Mouse (Mus musculus): ENCODE results near the gene Pappa.

Gene Pappa

GRCm38 (mm10) chr4:65272295-65272694 lies 148.3 kb downstream of the Pappa start:
- DNase-seq (ENCODE audit: low spot score), result peak; percentile 26

- DNase-seq (ENCODE audit: low spot score), result no peak
These were observed 149.4 kb downstream of the Pappa start for GRCm38 (mm10) chr4:65273299-65273851.

- DNase-seq (ENCODE audit: low spot score), result no peak
These were observed 154.7 kb downstream of the Pappa start for GRCm38 (mm10) chr4:65278451-65279271.

GRCm38 (mm10) chr4:65279272-65279653 lies 155.3 kb downstream of the Pappa start:
- no peak for DNase-seq (ENCODE audit: low spot score)

- DNase-seq (ENCODE audit: low spot score), result no peak
These were observed 156.2 kb downstream of the Pappa start for GRCm38 (mm10) chr4:65279979-65280677.

- DNase-seq (ENCODE audit: low spot score), result no peak
These were observed 156.9 kb downstream of the Pappa start for GRCm38 (mm10) chr4:65280888-65281287.

- no peak for DNase-seq (ENCODE audit: low spot score)
These were observed 159.6 kb downstream of the Pappa start for GRCm38 (mm10) chr4:65283611-65284010.

- no peak for DNase-seq (ENCODE audit: low spot score)
These were observed 161.2 kb downstream of the Pappa start for GRCm38 (mm10) chr4:65285165-65285564.

GRCm38 (mm10) chr4:65289247-65289646 lies 165.3 kb downstream of the Pappa start:
- no peak for DNase-seq (ENCODE audit: low spot score)

GRCm38 (mm10) chr4:65295741-65296140 lies 171.8 kb downstream of the Pappa start:
- DNase-seq (ENCODE audit: low spot score), result no peak

- DNase-seq (ENCODE audit: low spot score), result no peak
These were observed 172.5 kb downstream of the Pappa start for GRCm38 (mm10) chr4:65296356-65296967.

GRCm38 (mm10) chr4:65296968-65297499 lies 173.1 kb downstream of the Pappa start:
- no peak for DNase-seq (ENCODE audit: low spot score)

- no peak for DNase-seq (ENCODE audit: low spot score)
These were observed 174.5 kb downstream of the Pappa start for GRCm38 (mm10) chr4:65298212-65299181.

- no peak for DNase-seq (ENCODE audit: low spot score)
These were observed 175.4 kb downstream of the Pappa start for GRCm38 (mm10) chr4:65299365-65299764.

GRCm38 (mm10) chr4:65300431-65300830 lies 176.5 kb downstream of the Pappa start:
- DNase-seq (ENCODE audit: low spot score), result no peak

GRCm38 (mm10) chr4:65302666-65303065 lies 178.7 kb downstream of the Pappa start:
- no peak for DNase-seq (ENCODE audit: low spot score)

GRCm38 (mm10) chr4:65317877-65318525 lies 194.0 kb downstream of the Pappa start:
- DNase-seq (ENCODE audit: low spot score), result peak; percentile 5

GRCm38 (mm10) chr4:65321340-65321739 lies 197.4 kb downstream of the Pappa start:
- DNase-seq (ENCODE audit: low spot score), result no peak

- no peak for DNase-seq (ENCODE audit: low spot score)
These were observed 198.0 kb downstream of the Pappa start for GRCm38 (mm10) chr4:65321959-65322358.

- no peak for DNase-seq (ENCODE audit: low spot score)
These were observed 201.8 kb downstream of the Pappa start for GRCm38 (mm10) chr4:65325816-65326215.

All from ovary, postnatal 14 days (tissue).